Mouse (Mus musculus) liver, embryonic 12.5 days (tissue): Measurements from ENCODE around the gene Hspb9. TPM values are rescaled to one million over a fixed set of nuclear protein-coding genes. Genes with fewer than 3 reads are reported as not detected.

ENCODE experiments used
- polyA plus RNA-seq: library from polyadenylated mRNA; unstranded; fragments of >200 nt; fragmentation: Nextera tagmentation; extraction: Ambion mirVana; gene quantifications from 2 replicates; pipeline ENCODE4 v1.2.1, GENCODE M21; 2016

The Hspb9 gene
- polyA plus RNA-seq, 1 experiment from 2014 or later, result 0.33 TPM

Other genes with a start within 250 kb of the Hspb9 start
- 3.6 and 4.8 TPM in 2 replicates for gene Klhl11, start 241.1 kb upstream of the Hspb9 start, polyA plus RNA-seq
- gene Acly, start 185.8 kb upstream of the Hspb9 start, polyA plus RNA-seq, result 135 and 136 TPM in 2 replicates
- gene Ttc25, start 168.2 kb upstream of the Hspb9 start, polyA plus RNA-seq, result 0.10 and 0.14 TPM in 2 replicates
- 12.9 and 15.1 TPM in 2 replicates for gene Cnp, start 138.9 kb upstream of the Hspb9 start, polyA plus RNA-seq
- gene Nkiras2, start 94.6 kb upstream of the Hspb9 start, polyA plus RNA-seq, result 22.5 and 24.4 TPM in 2 replicates
- gene Dnajc7, start 93.7 kb upstream of the Hspb9 start, polyA plus RNA-seq, result 109 and 122 TPM in 2 replicates
- 0.32 TPM in 1 of 2 replicates, not detected in the other for gene Zfp385c, start 21.4 kb upstream of the Hspb9 start, polyA plus RNA-seq
- 1.5 and 2.1 TPM in 2 replicates for gene Dhx58, start 9.6 kb upstream of the Hspb9 start, polyA plus RNA-seq
- 39.4 and 40.2 TPM in 2 replicates for gene Kat2a, start 1.4 kb upstream of the Hspb9 start, polyA plus RNA-seq
- 15.9 and 18.1 TPM in 2 replicates for gene Rab5c, start 24.4 kb downstream of the Hspb9 start, polyA plus RNA-seq
- gene Kcnh4, start 46.1 kb downstream of the Hspb9 start, polyA plus RNA-seq, result not detected in 2 replicates
- gene Hcrt, start 49.1 kb downstream of the Hspb9 start, polyA plus RNA-seq, result not detected in 2 replicates
- 2.1 and 2.4 TPM in 2 replicates for gene Ghdc, start 57.1 kb downstream of the Hspb9 start, polyA plus RNA-seq
- gene Stat5b, start 136.9 kb downstream of the Hspb9 start, polyA plus RNA-seq, result 31.6 and 33.7 TPM in 2 replicates
- gene Stat5a, start 145.5 kb downstream of the Hspb9 start, polyA plus RNA-seq, result 16.0 and 17.7 TPM in 2 replicates
- 37.3 and 40.1 TPM in 2 replicates for gene Stat3, start 225.7 kb downstream of the Hspb9 start, polyA plus RNA-seq